Mouse (Mus musculus): Measurements from ENCODE around the gene Elavl2. TPM values are rescaled to one million over a fixed set of nuclear protein-coding genes. Genes with fewer than 3 reads are reported as not detected.

The Elavl2 gene
- polyA plus RNA-seq, 1 experiment = 0.58 TPM

- DNase-seq (ENCODE audit: low spot score) = no peak
Observed at GRCm38 (mm10) chr4:91208415-91209292, 191.9 kb downstream of the Elavl2 start.
